Mouse (Mus musculus) left cerebral cortex, postnatal 14 days (tissue): ENCODE measurements around the gene Zic2. TPM values are rescaled to one million over a fixed set of nuclear protein-coding genes. Genes with fewer than 3 reads are reported as not detected.
A peak's percentile ranks its signal among the peaks of the same experiment; 100 is the strongest.
"Not testable (repeated sequence)": the region's sequence is repeated elsewhere in the genome, so short reads cannot be mapped to it uniquely, and the experiment has no call there.

Source experiments
- DNase-seq, 2 experiments: peaks; one replicate each; pipeline ENCODE4 v3.0.0; 2021 to 2022; ENCODE audit warnings: low spot score in 2 of 2, mixed read lengths in 1 of 2
- intact Hi-C: fragments of 180-260 bp; cut with DNase I; formaldehyde crosslinking; loops from one replicate; pipeline ENCODE4 v1.15.1; 2025
- long read RNA-seq, 2 experiments: library from polyadenylated mRNA; stranded (forward); transcript quantifications; one replicate each; pipeline ENCODE4 v2.0.0; 2021
- total RNA-seq, 2 experiments: library from RNA; stranded (reverse); gene quantifications; 2 replicates each; pipeline ENCODE4 v1.2.3; 2021

Gene Zic2
- total RNA-seq, result 10 to 100 TPM; 20.1 to 22.1 TPM
- long read RNA-seq, experiment 1, result 0 reads
- long read RNA-seq, experiment 2, result 0 reads

GRCm38 (mm10) chr14:122474891-122475556 is at the start of gene Zic2:
Gene Zic2, plus strand, starts transcription at chr14:122475435.
- DNase-seq, result peak in 1 of 2 experiments; percentile 44

GRCm38 (mm10) chr14:122426529-122427203 is 48.6 kb upstream of the Zic2 start:
- no peak for DNase-seq
- intact Hi-C loops, result no loop called here

More at GRCm38 (mm10) chr14:122474891-122475556, at the start of gene Zic2:
- intact Hi-C loops, result loop anchor here (5.0 kb wide), 3 partner anchors 68 to 248 kb away; no protein-coding TSS in a partner anchor

GRCm38 (mm10) chr14:122427204-122427560 is 48.1 kb upstream of the Zic2 start:
- no peak for DNase-seq
- intact Hi-C loops, result no loop called here

GRCm38 (mm10) chr14:122427654-122428053 is 47.6 kb upstream of the Zic2 start:
- no peak for DNase-seq
- intact Hi-C loops, result no loop called here

- intact Hi-C loops, result no loop called here
- DNase-seq, result no peak
Observed at GRCm38 (mm10) chr14:122432558-122432957, 42.7 kb upstream of the Zic2 start.

GRCm38 (mm10) chr14:122434039-122434438 is 41.2 kb upstream of the Zic2 start:
- DNase-seq, result no peak
- intact Hi-C loops, result no loop called here

GRCm38 (mm10) chr14:122436850-122437249 is 38.4 kb upstream of the Zic2 start:
- no peak for DNase-seq

GRCm38 (mm10) chr14:122449601-122450495 is 25.4 kb upstream of the Zic2 start:
- intact Hi-C loops, result loop anchor here (5.0 kb wide), 2 partner anchors 43 to 223 kb away; no protein-coding TSS in a partner anchor
- no peak for DNase-seq

More at GRCm38 (mm10) chr14:122436850-122437249, 38.4 kb upstream of the Zic2 start:
- intact Hi-C loops, result no loop called here

- intact Hi-C loops, result loop anchor here (5.0 kb wide), 2 partner anchors 43 to 223 kb away; no protein-coding TSS in a partner anchor
- peak; percentile 36 to 47 for DNase-seq
Observed at GRCm38 (mm10) chr14:122450496-122451382, 24.5 kb upstream of the Zic2 start, which contains the start of gene Gm5089. Gene Gm5089, minus strand, starts transcription at chr14:122451115.

GRCm38 (mm10) chr14:122451551-122452145 is 23.6 kb upstream of the Zic2 start:
- intact Hi-C loops, result loop anchor here (5.0 kb wide), 2 partner anchors 44 to 224 kb away; no protein-coding TSS in a partner anchor
- DNase-seq, result no peak

- DNase-seq, result no peak
- intact Hi-C loops, result loop anchor here (5.0 kb wide), 2 partner anchors 46 to 226 kb away; no protein-coding TSS in a partner anchor
Observed at GRCm38 (mm10) chr14:122452701-122453387, 22.4 kb upstream of the Zic2 start.

- intact Hi-C loops, result loop anchor here (5.0 kb wide), 2 partner anchors 46 to 226 kb away; no protein-coding TSS in a partner anchor
- DNase-seq, result peak; percentile 34
Observed at GRCm38 (mm10) chr14:122453388-122453995, 21.7 kb upstream of the Zic2 start.

GRCm38 (mm10) chr14:122453996-122454738 is 21.1 kb upstream of the Zic2 start:
- intact Hi-C loops, result loop anchor here (5.0 kb wide), 2 partner anchors 47 to 227 kb away; no protein-coding TSS in a partner anchor
- no peak for DNase-seq

GRCm38 (mm10) chr14:122454901-122455561 is 20.2 kb upstream of the Zic2 start:
- intact Hi-C loops, result loop anchor here (5.0 kb wide), 2 partner anchors 48 to 228 kb away; no protein-coding TSS in a partner anchor

GRCm38 (mm10) chr14:122455562-122455958 is 19.7 kb upstream of the Zic2 start:
- intact Hi-C loops, result no loop called here
- DNase-seq, result no peak

More at GRCm38 (mm10) chr14:122454901-122455561, 20.2 kb upstream of the Zic2 start:
- DNase-seq, result peak in 1 of 2 experiments; percentile 6

GRCm38 (mm10) chr14:122459332-122459731 is 15.9 kb upstream of the Zic2 start:
- DNase-seq, intact Hi-C loops: not testable (repeated sequence)
